Mouse (Mus musculus) CD8-positive naive resting alpha-beta T cell, adult 2 months (primary cell): ENCODE measurements around the gene Hsp90aa1.
"Not testable (repeated sequence)": the region's sequence is repeated elsewhere in the genome, so short reads cannot be mapped to it uniquely, and the experiment has no call there.

ENCODE experiments used
- DNase-seq, 2 experiments: peaks; one replicate each; pipeline ENCODE4 v3.0.0; 2022; ENCODE audit warnings: low read depth in 2 of 2, low spot score in 2 of 2

Hsp90aa1 gene

DNA sequence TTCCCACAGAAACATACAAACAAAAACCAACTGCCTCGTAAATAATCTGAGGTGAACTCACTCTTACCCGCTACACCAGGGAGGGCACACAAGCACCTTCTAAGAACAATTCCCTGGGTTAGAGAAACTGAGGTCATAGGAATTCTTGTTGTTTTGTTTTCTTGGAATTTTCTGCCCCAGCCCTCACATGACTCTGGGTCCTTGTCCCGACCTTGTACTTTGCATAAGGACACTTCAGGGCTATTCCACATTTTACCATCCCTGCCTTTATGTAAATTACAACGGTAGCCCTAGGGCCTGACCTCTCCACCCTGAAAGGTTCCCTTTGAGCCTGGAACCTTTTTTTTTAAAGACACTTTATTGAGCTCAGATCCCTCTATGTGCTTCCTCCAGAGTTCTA lies at the start of gene Hsp90aa1:
Gene Hsp90aa1, minus strand, starts transcription at position 173 of the 400 bp plus-strand sequence.
- DNase-seq: no peak

DNA sequence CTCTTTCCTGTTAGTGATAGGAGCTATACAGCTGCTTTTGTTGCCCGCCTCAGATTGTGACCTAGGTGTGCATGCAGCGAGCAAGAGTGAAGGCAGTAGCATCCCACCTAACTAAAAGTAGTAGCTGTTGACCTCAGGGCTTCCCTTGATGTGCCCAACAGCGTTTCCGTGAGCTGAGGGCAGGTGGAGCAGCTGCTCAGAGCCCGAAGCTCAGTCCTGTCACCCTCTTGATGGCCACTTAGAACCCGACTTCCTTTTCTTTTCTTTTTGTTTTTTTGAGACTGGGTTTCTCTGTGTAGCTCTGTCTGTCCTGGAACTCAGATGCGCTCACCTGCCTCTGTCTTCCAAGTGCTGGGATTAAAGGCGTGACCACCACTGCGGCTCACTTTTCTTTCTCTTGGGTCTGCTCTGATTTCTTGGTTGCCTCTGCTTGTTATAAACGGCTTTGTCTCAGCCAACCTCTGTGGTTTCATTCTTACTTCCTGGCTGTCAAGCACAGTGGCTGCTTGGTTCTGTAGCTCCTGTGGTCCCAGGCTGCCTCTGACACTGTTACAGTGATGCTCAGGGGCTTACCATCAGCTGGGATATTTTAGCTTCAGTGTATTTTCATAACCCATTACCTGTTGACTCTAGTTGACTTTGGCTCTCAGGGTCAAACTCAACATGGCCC lies 48.4 kb upstream of the Hsp90aa1 start:
- peak; percentile 28 to 39 for DNase-seq

DNA sequence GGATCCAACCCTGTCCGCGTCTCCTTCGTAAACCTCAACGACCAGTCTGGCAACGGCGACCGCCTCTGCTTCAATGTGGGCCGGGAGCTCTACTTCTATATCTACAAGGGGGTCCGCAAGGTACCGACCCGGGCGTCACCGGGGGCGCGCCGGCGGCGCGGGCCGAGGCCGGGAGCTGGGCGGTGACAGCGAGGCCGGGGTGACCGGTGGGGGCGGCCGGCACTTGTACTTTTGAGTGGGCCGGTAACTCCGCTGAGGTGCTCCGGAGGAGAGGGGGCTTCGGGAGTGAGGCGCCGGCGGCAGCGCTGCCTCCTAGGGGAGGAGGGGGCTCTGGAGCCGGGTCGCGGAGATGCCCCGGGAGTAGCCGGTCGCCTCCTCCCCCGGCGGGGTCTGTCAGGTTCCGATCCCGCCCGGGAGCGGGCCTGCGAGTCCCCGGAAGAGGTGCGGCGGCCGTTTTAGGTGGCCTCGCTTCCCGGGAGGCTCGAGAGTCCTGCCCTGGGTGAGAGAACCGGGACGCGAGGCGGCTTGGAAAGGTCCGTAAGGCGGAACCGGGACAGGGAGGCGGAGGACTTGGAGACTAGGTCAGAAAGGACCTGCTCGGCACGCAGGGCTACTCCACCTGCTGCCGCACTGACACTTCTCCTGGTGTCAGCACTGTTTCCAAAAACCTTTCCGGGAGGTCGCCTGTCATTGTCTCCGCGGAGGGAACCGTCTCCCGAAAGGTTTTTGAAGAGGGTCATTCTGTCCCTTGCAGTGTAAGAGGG lies 35.8 kb upstream of the Hsp90aa1 start:
- no peak for DNase-seq

DNA sequence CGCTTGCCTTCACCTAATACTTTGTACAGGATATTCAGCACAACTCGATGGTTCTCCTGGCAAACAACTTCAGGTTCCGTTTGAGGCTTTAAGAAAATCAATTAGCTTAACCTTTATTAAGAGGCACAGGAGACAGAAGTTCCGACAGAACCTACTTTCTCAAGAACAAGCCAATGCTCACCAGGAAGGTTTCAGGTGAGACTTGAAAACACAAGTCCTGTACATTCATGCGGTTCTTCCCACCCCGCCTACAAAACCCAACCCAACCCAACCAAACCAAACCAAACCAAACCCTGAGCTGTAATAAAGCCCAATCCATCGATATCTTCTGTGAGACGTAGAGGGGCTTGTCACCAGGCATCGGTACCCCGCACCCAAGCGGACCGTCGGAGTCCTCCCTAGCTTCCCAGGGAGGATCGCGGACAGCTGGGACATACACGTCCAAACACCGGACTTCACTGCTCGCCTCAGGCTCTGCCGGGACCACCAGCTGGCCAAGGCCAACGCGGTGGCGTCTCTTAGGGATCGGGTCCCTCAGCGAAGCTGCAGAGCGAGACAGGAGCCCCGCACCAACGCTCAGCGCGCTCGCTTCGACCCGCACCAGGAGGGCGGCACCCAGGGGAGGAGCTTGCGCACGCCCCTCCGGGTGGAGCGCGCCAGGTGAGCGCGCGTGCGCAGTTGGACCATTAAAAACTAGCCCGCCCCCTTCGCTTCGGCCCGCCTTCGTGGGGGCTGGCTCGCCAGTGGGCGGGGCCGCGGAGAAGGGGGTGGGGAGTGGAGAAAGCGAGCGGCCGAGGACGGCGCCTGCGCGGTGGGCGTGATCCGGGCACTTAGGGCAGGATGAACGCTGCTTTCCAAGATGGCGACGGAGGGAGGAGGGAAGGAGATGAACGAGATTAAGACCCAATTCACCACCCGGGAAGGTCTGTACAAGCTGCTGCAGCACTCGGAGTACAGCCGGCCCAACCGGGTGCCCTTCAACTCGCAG lies 34.9 kb upstream of the Hsp90aa1 start, which contains the start of gene Wdr20:
Gene Wdr20, plus strand, starts transcription at position 775 of the 988 bp plus-strand sequence.
- DNase-seq: peak; percentile 99

DNA sequence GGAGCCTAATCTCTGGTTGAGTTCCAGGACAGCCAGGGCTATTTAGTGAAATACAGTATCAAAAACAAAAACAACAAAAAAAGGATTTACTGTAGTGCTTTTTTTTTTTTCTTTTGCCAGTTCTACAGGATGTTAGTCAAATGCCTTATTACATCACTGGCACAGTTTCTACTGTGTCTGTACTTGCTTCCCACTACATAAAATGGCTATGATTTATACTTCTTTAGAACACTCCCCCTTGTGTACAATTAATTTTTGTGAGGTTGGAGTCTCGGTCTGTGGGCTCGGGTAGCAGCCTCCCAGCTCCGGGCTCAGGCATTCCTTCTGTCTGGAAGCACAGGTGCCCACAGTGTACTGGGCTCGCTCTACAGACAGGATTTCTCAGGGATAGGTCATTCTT lies 34.1 kb upstream of the Hsp90aa1 start:
- DNase-seq: no peak

DNA sequence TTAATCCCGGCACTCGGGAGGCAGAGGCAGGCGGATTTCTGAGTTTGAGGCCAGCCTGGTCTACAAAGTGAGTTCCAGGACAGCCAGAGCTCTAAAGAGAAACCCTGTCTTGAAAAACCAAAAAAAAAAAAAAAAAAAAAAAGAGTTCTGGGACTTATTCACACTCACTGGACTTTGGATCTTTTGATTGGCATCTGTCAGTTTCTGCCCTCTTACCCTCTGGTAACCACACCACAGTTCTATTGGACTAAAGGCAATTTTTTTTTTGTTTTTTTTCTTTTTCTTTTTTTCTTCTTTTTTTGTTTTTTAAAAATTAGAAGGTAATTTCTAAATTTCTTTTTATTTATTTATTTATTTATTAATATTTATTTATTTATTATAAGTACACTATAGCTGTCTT lies 30.7 kb upstream of the Hsp90aa1 start:
- not testable (repeated sequence) for DNase-seq

DNA sequence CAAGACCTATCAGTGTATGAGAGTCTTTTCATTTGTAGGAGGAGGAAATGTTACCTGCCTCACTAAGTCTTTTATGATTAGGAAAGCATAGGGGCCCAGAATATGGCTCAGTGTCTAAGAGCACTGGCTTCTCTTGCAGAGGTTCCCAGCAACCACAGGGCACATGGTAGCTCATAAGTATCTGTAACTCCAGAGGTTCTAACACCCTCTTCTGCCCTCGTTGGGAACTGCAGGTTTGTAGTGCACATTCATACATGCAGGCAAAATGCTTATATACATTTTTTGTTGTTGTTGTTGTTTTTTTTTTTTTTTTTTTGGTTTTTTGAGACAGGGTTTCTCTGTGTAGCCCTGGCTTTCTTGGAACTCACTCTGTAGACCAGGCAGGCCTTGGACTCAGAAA lies 23.9 kb upstream of the Hsp90aa1 start:
- DNase-seq: no peak

DNA sequence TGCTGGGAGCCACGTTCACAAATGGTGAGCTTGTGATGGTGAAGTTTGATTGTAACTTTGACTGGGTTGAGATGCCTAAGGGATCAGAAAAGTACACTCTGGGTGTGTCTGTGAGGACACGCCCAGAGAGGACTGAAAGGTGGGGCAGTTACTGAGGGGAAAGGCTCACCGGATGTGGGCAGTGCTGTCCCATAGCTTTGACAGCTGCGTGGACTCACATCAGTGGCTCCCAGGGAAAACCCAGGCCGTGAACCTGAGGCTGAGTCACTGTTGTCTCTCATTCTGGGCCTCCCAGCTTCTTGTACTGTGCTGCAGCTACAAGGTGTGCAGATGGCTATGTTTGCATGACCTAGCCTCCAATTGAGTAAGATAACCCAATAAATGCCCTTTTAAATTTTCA lies 23.0 kb upstream of the Hsp90aa1 start:
- no peak for DNase-seq

DNA sequence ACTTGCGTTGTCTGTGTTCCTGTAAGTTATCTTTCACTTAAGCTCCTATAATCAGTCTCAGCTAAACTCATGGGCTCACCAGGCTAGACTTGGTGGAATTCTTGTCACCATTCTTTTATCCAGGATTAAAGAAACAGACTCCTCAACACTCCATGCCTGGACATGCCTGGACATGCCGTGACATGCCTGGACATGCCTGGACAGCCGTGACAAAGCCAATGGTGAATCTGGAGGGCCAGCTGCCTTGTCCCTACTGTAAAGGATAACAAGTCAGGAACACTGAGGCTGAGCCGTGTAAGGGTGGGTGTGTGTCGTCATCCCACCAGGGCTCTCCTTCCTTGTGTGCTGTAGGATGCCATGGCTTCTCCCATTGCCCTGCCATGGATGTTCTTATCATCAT lies 22.5 kb upstream of the Hsp90aa1 start:
- no peak for DNase-seq

DNA sequence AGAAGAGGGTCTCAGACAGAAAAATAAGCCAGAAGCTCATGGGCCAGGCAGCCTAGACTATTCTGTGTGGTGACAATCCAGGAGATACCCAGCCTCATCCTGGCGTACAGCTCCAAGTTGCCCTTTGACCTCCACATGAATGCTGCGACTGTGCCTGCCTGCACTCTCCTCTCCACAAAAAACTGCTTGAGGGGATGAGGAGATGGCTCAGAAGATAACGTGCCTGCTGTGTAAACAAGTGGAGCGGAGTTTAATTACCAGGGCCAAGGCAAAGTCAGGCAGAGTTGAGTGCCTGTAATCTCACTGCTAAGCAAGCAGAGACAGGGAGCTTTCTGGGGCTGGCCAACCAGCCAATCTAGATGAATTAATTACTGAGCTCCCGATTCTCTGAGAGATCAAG lies 13.5 kb upstream of the Hsp90aa1 start:
- no peak for DNase-seq

DNA sequence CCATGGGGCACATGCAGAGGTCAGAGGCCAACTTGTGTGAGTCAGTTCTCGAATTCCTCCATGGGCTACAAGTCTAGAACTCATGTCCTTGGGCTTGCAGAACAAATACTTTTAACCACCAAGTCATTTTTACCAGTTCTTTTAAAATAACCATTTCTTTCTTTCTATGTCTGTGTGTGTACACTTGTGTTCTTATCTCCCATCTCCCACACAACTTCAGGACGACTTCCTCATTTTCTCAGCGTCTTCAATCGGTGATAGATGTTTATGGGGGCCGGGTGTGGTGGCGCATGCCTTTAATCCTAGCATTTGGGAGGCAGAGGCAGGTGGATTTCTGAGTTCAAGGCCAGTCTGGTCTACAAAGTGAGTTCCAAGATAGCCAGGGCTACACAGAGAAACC lies 11.7 kb upstream of the Hsp90aa1 start:
- no peak for DNase-seq

DNA sequence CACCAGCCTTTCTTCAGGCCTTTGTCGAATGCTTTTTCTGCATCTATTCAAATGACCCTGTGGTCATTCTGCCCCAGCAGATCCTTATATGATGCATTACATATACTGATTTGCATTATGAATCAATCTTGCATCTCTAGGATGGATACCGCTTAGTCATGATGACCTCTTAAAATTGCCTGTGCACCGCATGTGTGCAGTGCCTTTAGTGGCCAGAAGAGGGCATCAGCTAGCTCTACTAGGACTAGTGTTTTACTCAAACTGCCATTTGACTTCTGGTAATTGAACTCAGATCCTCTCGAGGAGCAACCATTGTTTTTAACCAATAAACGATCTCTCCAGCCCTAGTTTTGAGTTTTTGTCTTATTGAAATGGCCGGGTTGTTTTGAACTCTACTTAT lies 11.3 kb upstream of the Hsp90aa1 start:
- DNase-seq: peak in 1 of 2 experiments; percentile 19

DNA sequence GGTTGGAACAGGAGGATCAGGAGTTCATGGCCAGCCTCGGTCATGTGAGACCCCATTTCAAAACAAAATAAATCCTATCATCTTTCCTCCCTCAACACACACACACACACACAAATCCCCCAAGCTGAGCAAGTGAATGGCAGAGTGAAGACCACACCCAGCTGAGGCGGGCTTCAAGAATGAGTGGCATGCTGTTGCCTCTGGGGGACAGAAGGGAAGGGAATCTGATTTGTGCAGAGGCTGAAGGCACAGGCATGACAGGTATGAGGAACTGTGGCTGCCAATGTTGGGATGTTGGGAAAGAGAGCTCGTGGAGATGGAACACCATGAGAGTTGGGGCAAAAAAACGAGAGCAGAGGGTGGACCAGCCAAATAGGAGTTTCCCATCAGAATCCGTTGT lies 8.7 kb upstream of the Hsp90aa1 start:
- DNase-seq: no peak

DNA sequence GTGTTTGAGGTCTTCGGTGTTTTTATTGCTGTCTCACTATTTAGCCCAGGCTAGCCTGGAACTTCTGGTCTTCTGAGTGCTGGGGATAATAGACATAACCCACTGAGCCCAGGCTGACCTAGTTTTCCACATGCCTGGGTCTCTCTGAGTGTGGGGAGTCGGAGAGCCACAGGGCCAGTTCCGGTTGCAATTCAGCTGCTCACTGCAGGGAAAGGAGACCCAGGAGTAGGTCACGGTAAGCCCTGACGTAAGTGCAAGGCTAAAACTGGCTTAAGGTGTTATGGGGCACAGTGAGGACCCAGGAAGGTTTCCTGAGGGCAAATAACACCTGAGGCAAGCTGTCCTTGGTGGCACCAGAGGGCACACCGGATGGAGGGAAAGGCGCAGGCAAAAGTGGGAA lies 4.9 kb upstream of the Hsp90aa1 start:
- DNase-seq: no peak

DNA sequence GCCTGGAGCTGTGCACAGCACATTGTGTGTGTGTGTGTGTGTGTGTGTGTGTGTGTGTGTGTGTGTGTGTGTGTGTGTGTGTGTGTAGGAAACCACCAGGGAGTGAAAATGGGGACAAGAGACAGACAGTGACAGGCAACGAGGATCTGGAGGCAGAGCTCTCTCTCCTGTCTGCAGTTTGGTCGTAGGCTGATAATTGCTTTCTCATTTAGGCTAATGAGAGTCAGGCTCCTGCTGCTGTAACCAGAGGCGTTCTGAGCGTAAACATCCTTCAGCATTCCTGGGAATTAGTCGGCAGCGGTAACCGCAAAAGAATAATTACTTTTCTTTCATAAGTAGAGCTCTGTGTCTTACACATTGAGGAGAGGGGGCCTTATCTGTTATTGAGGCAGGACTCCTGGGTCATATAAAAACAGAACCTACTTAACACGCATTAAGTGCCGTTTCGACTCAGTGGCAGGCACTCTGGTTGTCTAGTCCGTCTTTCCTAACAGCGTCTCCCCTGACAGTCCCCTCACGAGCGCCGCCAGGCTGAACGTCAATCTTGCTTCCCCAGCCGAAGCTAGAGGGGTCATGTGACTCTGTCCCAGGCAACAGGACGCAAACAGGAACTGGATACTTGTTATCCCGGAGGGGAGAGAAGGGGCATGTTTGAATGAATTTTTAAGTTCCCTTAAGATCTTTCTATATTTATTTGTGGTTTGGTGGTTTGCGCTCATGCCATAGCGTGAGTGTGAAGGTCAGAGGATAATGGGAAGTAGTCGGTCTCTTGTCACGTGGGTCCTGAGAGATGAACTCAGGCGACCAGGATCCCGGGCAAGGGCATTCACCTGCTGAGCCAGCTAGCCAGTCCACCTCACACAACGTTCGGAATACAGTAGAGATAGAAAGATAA lies 4.1 kb upstream of the Hsp90aa1 start:
- no peak for DNase-seq

DNA sequence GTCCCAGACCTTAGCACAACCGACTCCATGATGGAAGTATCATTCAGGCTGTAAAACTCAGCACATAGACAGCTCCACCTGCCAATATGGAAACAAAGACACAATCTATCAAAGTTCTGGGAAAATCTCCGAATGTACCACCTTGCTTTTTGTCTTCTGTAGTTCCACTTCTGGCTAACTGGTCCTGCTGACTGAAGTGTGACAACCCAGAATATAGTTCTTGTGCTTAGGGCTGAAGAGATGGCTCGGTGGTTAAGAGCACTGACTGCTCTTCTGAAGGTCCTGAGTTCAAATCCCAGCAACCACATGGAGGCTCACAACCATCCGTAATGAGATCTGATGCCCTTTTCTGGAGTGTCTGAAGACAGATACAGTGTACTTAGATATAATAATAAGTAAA lies 2.9 kb upstream of the Hsp90aa1 start:
- DNase-seq: not testable (repeated sequence)

DNA sequence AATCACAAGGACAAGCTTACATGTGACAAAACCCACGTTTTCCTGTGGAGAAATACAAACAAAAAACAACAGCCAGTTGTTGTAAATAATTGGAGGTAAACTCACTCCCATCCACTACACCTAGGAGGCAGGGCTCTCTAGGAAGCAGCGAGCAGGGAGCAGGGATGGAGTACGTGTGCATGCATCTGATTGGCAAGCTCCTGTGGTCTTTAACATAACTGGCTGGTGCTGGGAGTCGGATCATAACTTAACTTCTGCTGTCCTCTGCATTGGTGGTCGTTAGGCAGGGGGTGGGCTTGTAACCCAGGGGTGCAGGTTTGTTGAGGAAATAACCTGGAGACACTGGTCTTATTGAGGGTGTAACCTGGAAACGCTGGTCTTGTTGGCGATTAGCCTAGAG lies 1.2 kb upstream of the Hsp90aa1 start:
- DNase-seq: no peak

DNA sequence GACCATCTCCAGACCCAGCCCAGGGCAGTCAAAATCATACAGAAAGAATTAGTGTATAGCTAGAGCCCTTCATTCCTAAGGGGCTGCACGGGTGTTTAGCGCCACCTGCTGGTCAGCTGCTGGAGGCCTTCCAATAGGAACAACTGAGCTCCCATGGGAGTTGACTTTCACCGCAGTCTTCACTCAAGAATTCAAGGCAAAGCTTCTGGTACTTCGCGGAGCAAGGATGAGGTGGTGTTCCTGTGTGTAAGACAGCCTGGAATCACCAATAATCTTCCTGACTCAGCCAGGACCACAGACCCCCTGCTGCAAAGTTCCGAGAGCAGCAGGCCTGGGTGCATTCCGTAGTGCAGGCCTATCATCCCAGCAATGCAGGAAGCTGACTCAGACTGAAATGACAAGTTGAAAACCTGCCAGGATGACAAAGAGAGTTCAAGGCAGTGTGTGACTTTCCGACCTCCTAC lies 512 bp upstream of the Hsp90aa1 start:
- peak; percentile 73 to 76 for DNase-seq

DNA sequence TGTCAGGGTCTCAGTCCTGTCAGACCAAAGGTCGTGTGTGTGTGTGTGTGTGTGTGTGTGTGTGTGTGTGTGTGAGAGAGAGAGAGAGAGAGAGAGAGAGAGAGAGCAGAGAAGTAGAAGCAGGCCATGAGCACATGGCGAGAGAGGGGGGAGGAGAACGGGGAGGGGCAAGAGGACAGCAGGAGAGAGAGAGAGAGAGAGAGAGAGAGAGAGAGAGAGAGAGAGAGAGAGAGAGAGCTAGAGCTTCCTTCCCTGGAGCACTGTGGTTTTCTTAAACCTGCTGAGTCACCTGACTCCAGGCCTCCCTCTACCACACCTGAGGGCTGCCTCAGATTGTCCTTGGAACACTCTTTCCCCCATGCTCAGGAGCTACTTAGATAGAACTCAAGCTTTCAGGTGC lies 1.2 kb downstream of the Hsp90aa1 start:
- DNase-seq: not testable (repeated sequence)

DNA sequence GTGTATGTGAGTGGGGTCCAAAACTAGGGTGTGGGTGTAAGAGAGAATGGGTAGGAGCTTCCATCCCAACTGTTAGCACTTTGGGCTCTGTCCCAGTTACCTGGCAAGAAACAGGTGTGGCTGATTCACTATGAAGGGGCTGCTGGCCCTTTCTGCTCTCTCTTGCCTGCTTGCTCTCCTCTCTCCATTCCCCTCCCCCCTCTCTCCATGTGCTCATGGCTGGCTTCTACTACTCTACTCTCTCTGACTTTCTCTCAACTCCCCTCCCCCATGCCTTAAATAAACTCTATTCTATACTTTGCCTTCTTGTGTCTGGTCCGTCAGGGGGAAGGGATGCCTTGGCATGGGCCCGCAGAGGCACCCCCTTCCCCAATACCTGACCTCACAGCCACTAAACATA lies 1.8 kb downstream of the Hsp90aa1 start:
- no peak for DNase-seq
